Mouse (Mus musculus) lung, adult 2 months (tissue): ENCODE results near the gene Trim13. TPM values are rescaled to one million over a fixed set of nuclear protein-coding genes. Genes with fewer than 3 reads are reported as not detected.

ENCODE experiments used
- DNase-seq: peaks from one replicate; pipeline ENCODE4 v3.0.0; 2022
- H3K4me1 ChIP-seq: fragments of 200-500 bp; 2 replicates; pipeline ENCODE4 v1.6.1; 2011; ENCODE audit warnings: low read length; ENCODE audit not compliant: control insufficient read depth, insufficient read depth
- H3K4me3 ChIP-seq: fragments of 200-500 bp; replicated peaks from 2 replicates; pipeline ENCODE3; 2011; ENCODE audit warnings: low read depth, mild to moderate bottlenecking, control low read depth, low read length; ENCODE audit errors: extremely low read depth
- CTCF ChIP-seq: fragments of 200-500 bp; IDR thresholded peaks from 2 replicates; pipeline ENCODE4 v1.5.1; 2011; ENCODE audit warnings: mild to moderate bottlenecking, low read length, control low read depth; ENCODE audit not compliant: insufficient read depth
- POLR2A ChIP-seq: fragments of 200-500 bp; IDR thresholded peaks from 2 replicates; pipeline ENCODE4 v1.6.1; 2011; ENCODE audit warnings: low read depth, mild to moderate bottlenecking, control low read depth, low read length, borderline replicate concordance; ENCODE audit errors: extremely low read depth
- WGBS: fragments of 180-500 bp; shearing (Covaris S2); methylation state at CpG from one replicate; pipeline ENCODE4 v1.1.7; 2018; 5-methylcytosine and 5-hydroxymethylcytosine counted together
- polyA plus RNA-seq: library from polyadenylated mRNA; depleted of rRNA; stranded (reverse); fragments of >200 nt; gene quantifications from 2 replicates; pipeline ENCODE4 v1.2.3, GENCODE M21; 2012

Trim13 gene
- polyA plus RNA-seq, 1 experiment: 4.7 TPM

GRCm38 (mm10) chr14:61607157-61607556 is 9.1 kb downstream of the Trim13 start, which contains the start of gene Kcnrg:
Kcnrg (plus strand) TSS chr14:61607457.
- Histone ChIP-seq H3K4me3 (no peak within 1 kb of the TSS), H3K4me1 (no peaks in the 10 kb centered on the region)
- DNase-seq: no peak
- WGBS: 81% methylated on average over 3 of the region's 3 CpGs
- TF ChIP-seq CTCF (no peak), POLR2A (no peak)

GRCm38 (mm10) chr14:61611766-61612165 is 13.7 kb downstream of the Trim13 start:
- 96% methylated on average over 5 of the region's 5 CpGs for WGBS
- Histone ChIP-seq H3K4me3 (no peak overlapping the region), H3K4me1 (no peaks in the 10 kb centered on the region)
- no peak for DNase-seq
- TF ChIP-seq CTCF (no peak), POLR2A (no peak)

- TF ChIP-seq POLR2A (no peak), CTCF (no peak)
- WGBS: 75% methylated on average over 2 of the region's 2 CpGs
- DNase-seq: no peak
- Histone ChIP-seq H3K4me3 (no peak overlapping the region), H3K4me1 (no peaks in the 10 kb centered on the region)
These were observed 15.3 kb downstream of the Trim13 start for GRCm38 (mm10) chr14:61613319-61613718.

GRCm38 (mm10) chr14:61620371-61620770 is 22.3 kb downstream of the Trim13 start:
- 68% methylated on average over 2 of the region's 2 CpGs for WGBS
- Histone ChIP-seq H3K4me1 (no peaks in the 10 kb centered on the region), H3K4me3 (no peak overlapping the region)
- no peak for TF ChIP-seq CTCF
- TF ChIP-seq POLR2A: no peak
- DNase-seq: no peak

GRCm38 (mm10) chr14:61635969-61636368 is 37.9 kb downstream of the Trim13 start:
- Histone ChIP-seq H3K4me1 (no peaks in the 10 kb centered on the region), H3K4me3 (no peak overlapping the region)
- no peak for DNase-seq
- TF ChIP-seq CTCF (no peak), POLR2A (no peak)

GRCm38 (mm10) chr14:61642668-61643067 is 44.6 kb downstream of the Trim13 start:
- 50% methylated on average over 1 of the region's 1 CpGs for WGBS
- Histone ChIP-seq H3K4me1 (no peaks in the 10 kb centered on the region), H3K4me3 (no peak overlapping the region)
- no peak for TF ChIP-seq CTCF
- no peak for TF ChIP-seq POLR2A
- DNase-seq: no peak

GRCm38 (mm10) chr14:61645547-61645946 is 47.5 kb downstream of the Trim13 start:
- TF ChIP-seq CTCF (no peak), POLR2A (no peak)
- 47% methylated on average over 1 of the region's 1 CpGs for WGBS
- no peak overlapping the region for H3K4me3 ChIP-seq
- peaks cover 5% of the 10 kb centered on the region for H3K4me1 ChIP-seq
- DNase-seq: no peak

- WGBS: under 1% methylated on average over 24 of the region's 24 CpGs
- peak overlapping the region; percentile 74 for H3K4me3 ChIP-seq
- peak; percentile 51 for DNase-seq
- TF ChIP-seq CTCF (no peak), POLR2A (no peak)
- peaks cover 5% of the 10 kb centered on the region for H3K4me1 ChIP-seq
These were observed 49.3 kb downstream of the Trim13 start for GRCm38 (mm10) chr14:61647182-61647880.

- H3K4me1 ChIP-seq: peaks cover 5% of the 10 kb centered on the region
- H3K4me3 ChIP-seq: peak overlapping the region; percentile 74
- peak; percentile 52 for DNase-seq
- WGBS: under 1% methylated on average over 88 of the region's 95 CpGs
- no peak for TF ChIP-seq CTCF
- no peak for TF ChIP-seq POLR2A
These were observed 50.0 kb downstream of the Trim13 start for GRCm38 (mm10) chr14:61647881-61648684.
